Mouse (Mus musculus): ENCODE measurements around the gene Flnb.
A peak's percentile ranks its signal among the peaks of the same experiment; 100 is the strongest.

Gene Flnb

DNA sequence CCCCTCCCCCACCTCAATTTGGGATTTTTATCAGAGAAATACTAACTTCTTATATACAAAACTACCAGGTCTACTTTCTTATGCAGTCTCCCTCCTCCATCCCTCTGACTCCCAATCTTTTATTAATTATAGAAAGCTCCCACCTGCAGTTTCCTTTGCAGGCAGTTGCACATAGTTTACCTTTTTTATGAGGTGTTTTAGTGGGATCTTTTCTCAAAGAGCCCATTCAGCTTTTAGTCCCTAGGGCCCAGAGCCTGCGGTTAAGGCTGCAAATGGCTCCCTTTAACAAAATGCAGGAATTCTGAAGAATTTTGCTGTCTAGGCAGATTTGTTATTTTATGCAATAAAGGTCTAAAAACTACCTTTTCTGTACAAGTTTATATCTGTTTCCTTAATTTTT, 78.9 kb downstream of the Flnb start:
- DNase-seq (ENCODE audit: low read depth, low spot score) = no peak

DNA sequence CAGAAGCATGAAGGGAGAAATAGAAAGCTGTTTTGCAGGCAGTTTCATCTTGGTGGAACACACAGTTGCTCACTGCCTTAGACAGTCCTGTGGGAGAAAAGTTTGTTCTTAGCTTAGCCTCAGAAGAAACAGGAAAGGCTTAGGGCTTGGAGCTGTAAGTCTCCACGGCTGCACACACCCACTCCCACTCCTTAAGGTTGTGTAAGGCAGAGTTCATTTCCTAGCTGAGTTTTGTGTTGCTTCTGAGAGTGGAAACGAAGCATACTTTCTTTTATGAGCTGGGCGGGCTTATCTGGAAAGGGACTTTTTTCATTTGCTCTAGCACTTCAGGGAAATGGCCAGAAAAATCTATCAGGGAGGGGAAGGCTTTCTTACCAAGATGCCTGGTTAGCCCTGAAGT, 82.2 kb downstream of the Flnb start:
- no peak for DNase-seq (ENCODE audit: low read depth, low spot score)

- peak; percentile 76 for DNase-seq (ENCODE audit: low read depth, low spot score)
Observed at GRCm38 (mm10) chr14:7900481-7901049, 82.8 kb downstream of the Flnb start.

- DNase-seq (ENCODE audit: low read depth, low spot score) = no peak
Observed at GRCm38 (mm10) chr14:7901484-7902240, 83.9 kb downstream of the Flnb start.

GRCm38 (mm10) chr14:7907058-7907457, 89.3 kb downstream of the Flnb start:
- no peak for DNase-seq (ENCODE audit: low read depth, low spot score)

DNA sequence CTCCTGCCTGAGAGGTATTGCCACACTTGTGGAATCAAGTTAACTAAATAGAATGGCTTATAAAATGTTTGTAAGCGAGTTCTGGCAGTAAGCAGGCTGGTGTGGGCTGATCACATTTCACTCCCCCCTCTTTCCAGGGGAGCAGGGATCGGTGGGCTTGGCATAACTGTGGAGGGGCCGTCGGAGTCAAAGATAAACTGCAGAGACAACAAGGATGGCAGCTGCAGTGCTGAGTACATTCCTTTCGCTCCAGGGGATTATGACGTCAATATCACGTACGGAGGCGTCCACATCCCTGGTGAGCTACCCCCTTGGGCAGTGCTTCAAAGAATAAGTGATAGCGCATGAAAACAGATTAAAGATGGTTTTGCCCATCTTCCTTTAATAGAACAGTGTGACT, 91.7 kb downstream of the Flnb start:
- no peak for DNase-seq (ENCODE audit: low read depth, low spot score)

DNA sequence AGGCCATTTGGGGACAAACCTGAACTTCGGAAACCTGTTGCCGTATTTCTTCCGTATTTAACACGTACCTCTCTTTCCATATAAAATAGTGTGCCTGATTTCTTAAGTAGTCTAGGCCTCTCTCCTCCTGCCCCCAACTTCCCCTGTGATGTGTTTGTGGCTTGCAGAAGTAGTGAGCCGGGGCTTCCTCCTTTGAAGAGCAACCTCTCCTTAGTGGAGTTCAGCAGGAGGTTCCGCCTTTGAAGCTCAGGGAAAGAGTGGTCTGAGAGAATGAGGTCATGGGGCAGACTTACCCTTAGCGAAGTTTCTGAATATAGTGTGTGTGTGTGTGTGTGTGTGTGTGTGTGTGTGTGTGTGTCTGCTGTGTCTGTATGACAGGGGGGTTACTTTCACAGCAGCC, 96.1 kb downstream of the Flnb start:
- DNase-seq (ENCODE audit: low read depth, low spot score) = no peak

DNA sequence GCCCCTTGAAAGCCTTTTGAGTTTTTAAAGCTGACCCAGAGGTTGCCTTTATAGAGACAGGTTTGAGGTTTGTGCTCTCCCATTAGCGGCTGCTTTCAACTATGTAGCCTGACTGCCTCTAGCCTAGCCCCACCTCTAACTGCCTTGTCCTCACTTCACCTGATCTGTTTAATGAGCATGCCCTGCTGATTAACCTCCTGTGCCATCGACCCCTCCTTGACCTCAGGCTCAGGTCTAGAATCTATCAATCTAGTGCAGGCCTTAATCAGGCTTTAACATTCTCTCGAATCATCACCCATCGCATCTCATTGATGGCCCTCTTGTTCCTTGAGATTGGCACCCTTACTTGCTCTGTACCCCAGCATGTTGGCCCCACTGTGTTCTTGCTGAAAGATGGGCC, 96.7 kb downstream of the Flnb start:
- no peak for DNase-seq (ENCODE audit: low read depth, low spot score)

DNA sequence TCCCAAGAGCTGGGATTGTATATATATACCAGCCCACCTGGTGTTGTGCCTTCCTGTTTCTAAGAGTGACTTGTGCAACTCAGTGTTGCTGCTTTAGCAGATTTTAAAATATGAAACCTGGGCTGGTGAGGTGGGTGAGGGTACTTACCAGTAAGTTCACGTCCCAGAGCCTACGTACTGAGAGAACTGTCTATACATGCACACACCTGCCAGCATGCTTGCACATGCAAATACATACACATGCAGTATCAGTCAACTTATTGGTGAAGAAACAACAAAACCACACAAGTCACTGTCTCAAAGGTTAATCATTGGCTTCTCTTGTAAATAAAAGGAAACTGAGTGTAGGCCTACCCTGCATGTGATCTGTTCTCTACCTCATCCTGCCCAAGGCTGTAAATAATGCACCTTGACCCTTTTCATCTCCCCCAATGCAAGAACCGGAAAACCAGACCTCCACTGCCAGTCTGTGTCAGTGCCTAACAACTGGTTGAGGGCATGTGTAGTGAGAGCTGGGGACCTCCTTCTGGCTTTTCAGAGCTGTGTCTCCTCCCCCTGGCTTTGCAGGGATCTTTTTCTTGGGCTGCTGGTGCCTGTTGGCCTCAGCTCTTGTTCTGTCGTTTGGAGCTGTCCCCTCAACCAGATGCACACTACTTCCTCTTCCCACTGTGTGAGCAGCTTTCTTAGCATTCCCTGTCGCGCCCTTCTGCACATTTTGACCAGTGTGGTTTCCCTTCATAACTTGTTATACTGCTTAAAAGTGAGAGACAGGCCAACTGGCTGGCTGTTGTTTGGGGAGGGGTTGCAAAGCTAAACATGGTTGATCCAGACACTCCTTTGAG, 100.6 kb downstream of the Flnb start:
- no peak for DNase-seq (ENCODE audit: low read depth, low spot score)

GRCm38 (mm10) chr14:7919309-7919708, 101.6 kb downstream of the Flnb start:
- no peak for DNase-seq (ENCODE audit: low read depth, low spot score)

DNA sequence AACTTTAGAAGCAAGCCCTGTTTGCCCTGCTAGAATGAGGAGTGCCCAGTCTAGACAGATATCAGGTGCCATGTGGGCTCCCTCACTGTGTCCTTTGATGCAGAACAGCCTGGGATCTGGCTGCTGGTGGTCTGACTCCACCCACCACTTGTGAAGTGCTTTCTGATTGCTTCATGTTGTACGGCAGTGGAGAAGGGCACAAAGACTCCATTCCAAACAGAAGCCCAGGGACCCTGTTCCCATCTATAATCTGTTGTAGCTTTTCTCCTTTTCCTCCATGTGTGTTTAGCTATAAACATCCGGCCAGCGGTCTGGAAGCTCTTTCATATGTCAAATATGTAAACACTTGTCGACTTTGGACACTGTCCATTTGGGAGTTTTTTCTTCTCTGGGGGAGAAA, 102.2 kb downstream of the Flnb start:
- no peak for DNase-seq (ENCODE audit: low read depth, low spot score)

DNA sequence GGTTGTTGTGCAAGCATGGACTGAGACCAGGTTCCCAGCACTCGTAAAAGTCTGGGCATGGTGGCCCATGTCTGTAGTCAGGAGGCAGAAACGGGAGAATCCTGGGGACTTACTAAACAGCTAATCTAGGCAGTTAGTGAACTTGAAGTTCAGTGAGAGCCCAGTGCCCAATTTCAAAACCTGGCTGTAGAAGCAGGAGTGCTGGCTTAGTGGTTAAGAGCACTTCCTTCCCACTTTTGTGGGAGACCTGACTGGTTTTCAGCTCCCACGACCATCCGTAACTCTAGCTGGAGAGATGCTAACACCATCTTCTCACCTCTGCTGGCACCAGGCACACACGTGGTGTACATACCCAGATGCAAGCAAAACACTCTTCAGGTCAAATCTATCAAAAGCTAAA, 103.7 kb downstream of the Flnb start:
- no peak for DNase-seq (ENCODE audit: low read depth, low spot score)

GRCm38 (mm10) chr14:7923635-7924034, 105.9 kb downstream of the Flnb start:
- no peak for DNase-seq (ENCODE audit: low read depth, low spot score)

DNA sequence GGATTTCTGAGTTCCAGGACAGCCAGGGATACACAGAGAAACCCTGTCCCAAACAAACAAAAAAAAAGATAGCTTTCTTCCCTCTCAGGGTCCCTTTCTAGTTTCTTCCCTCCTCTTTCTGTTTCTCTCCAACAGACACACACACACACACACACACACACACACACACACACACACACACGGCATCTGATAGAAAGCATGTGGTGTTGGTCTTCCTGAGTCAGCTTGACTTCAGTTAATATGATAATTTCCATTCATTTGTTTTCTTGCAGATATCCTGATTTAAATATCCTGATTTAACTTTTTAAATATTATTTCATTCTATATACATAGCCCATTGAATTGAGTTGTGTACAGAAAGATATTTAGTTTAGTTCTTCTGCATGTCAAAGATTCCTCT, 110.6 kb downstream of the Flnb start:
- DNase-seq (ENCODE audit: low read depth, low spot score) = no peak

- DNase-seq (ENCODE audit: low read depth, low spot score) = no peak
Observed at GRCm38 (mm10) chr14:7929029-7929428, 111.3 kb downstream of the Flnb start.

- DNase-seq (ENCODE audit: low read depth, low spot score) = no peak
Observed at GRCm38 (mm10) chr14:7932151-7932550, 114.4 kb downstream of the Flnb start.

DNA sequence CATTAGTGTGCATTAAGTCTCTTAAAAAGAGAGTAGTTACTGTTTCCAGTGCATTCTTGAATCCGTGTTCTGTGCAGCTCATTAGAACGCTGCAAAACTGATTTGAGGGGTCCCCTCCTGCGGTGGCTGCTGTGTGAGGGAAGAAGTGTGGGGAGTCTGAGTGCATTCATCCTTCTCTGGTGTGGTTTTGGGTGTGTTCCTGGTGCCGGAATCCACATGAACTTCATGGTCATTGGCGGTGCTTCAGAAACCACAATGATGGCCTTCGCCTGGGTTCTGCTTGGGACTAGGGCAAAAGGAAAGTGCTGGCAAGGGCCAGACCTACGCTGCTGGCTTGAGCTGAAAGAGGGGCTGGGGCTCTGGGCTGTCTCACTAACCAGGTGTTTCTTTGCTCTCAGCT, 116.4 kb downstream of the Flnb start:
- DNase-seq (ENCODE audit: low read depth, low spot score) = no peak

- peak; percentile 42 for DNase-seq (ENCODE audit: low read depth, low spot score)
Observed at GRCm38 (mm10) chr14:7937052-7937630, 119.4 kb downstream of the Flnb start.

- DNase-seq (ENCODE audit: low read depth, low spot score) = no peak
Observed at GRCm38 (mm10) chr14:7938809-7939784, 121.3 kb downstream of the Flnb start.

- no peak for DNase-seq (ENCODE audit: low read depth, low spot score)
Observed at GRCm38 (mm10) chr14:7941413-7941812, 123.7 kb downstream of the Flnb start.

Measured in telencephalon, adult 2 months (tissue).